Mouse (Mus musculus) embryonic fibroblast, embryonic 13.5 days (primary cell): ENCODE data around the gene Snrnp25.

Source experiments
- CTCF ChIP-seq: IDR thresholded peaks from 2 replicates; pipeline ENCODE4 v1.5.1; 2011; ENCODE audit warnings: mild to moderate bottlenecking, control low read depth, low read length, moderate library complexity, borderline replicate concordance; ENCODE audit not compliant: insufficient read depth
- POLR2A ChIP-seq: IDR thresholded peaks from 2 replicates; pipeline ENCODE4 v1.6.1; 2011; ENCODE audit warnings: low read depth, mild to moderate bottlenecking, control low read depth, low read length, moderate library complexity

- TF ChIP-seq CTCF (no peak), POLR2A (no peak)
Observed at GRCm38 (mm10) chr11:32233895-32234294, 28.7 kb downstream of the Snrnp25 start.
